Mouse (Mus musculus) adrenal gland, postnatal 4 days (tissue): ENCODE results near the gene Gabrb3. TPM values are rescaled to one million over a fixed set of nuclear protein-coding genes. Genes with fewer than 3 reads are reported as not detected.
"Not testable (repeated sequence)": the region's sequence is repeated elsewhere in the genome, so short reads cannot be mapped to it uniquely, and the experiment has no call there.

ENCODE experiments used
- DNase-seq, 2 experiments: peaks; one replicate each; pipeline ENCODE4 v3.0.0; 2021 to 2022; ENCODE audit warnings: low spot score in 2 of 2, mixed read lengths in 2 of 2
- microRNA-seq: library from miRNA; unstranded; fragments of <30 nt; microRNA quantifications from one replicate; pipeline ENCODE4 v1.2.0, GENCODE M21; 2021
- total RNA-seq, 2 experiments: library from RNA; stranded (reverse); gene quantifications; 2 replicates each; pipeline ENCODE4 v1.2.3; 2021

The Gabrb3 gene
- total RNA-seq, 2 experiments from 2014 or later = 11.4 to 14.8 TPM

DNA sequence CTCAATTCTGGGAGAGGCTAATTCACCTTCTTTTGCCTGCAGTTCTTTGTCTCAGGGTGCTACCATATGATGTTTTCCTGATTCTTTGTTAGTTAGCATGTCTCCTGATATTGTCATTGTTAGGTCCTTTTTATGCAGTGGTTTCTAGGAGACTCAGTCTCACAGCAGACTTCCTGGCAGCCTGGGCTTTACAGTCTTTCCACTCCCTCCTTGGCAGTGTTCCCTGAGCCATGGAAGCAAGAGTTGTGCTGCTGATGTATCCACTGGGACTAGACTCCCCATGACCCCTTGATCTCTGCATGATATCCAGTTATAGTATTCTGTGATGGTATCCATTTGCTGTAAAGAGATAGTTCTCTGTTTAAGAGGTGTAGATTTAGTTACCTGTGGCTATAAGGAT is 281.6 kb downstream of the Gabrb3 start:
- no peak for DNase-seq

DNA sequence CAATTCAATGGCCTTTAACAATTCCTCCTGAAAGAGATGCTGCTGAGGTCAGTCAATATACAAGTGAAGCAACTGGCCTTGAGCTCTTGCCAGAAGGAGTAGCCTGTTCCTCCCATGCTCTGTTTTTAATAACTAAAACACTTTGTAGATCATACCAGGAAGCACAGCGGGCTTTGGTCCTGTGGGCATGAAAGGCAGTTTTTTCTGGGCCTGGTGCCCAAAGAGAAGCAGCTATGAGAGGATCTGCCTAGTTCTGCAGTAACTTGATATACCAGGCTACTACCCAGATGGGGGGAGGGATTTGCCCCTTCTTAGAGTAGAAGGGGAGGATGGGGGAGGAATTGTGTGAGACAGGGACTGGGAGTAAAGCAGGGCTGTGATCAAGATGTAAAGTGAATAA is 284.1 kb downstream of the Gabrb3 start:
- no peak for DNase-seq

DNA sequence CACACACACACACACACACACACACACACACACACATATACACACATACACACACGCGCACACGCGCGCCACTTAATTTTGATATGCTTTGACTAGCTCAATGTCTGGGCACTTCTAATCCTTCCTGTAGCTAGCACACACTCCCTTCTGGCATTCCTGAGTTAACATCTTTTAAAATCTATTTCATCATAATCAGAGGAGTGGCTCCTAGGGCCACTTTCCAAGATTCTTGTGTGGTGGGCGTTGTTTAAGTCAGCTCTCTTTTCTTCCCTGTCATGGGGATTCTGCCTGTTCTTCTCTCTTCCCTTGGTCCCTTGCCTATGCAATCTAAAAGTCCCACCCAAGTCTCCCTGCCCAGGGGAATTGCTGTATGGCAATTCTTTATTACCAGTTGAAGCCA is 286.6 kb downstream of the Gabrb3 start:
- DNase-seq = no peak

DNA sequence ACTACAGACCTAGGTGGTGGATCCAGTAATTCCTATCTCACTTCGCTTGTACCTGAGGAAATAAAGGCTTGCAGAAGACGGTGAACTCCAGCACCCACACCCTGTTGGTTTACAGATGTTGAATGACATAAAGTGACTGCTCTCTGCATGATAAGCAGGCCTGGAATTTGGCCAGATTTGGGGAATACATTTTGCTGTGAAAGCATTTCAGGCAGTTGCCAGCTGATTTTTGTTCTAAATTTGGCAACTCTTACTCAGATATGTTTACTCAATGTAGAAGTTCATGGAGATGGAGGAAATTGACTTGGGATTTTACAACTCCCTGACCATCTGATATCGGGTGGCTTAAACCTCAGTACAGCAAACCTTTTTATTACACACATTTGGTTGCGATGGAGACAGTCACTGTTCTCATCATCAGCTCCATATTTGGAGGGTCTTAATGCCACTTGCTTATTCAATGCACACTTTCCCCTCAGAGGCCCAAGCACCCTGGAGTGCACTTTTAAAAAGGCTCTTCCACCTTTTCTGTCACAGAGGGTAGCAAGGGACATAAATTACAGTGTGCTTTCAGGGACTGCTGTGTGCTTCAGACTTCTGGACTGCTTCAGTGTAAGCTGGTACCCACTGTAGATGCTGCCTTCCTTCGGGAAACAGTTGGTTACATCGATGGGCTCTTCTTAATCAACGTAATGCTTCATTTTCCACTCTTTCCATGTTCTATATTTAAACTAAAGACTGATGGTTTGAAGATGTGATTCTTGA is 287.7 kb downstream of the Gabrb3 start:
- no peak for DNase-seq

DNA sequence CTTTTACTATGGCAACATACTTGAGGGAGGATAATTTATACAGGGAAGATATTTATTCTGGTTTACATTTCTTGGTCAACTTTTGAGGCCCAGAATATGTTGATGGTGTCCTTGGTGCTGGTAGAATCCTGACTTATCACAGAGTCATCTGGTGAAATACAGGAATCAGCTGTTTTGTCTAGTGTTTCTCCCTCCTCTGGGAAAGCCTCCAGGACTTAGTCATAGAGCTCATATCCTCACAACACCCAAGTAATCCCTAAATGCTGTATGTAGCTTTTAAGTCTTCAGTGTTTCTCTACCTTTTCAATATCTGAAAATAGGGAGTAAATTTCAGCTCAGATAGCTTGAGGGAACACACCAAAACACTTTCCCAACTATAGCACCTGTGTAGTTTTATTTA is 292.2 kb downstream of the Gabrb3 start:
- DNase-seq = no peak

DNA sequence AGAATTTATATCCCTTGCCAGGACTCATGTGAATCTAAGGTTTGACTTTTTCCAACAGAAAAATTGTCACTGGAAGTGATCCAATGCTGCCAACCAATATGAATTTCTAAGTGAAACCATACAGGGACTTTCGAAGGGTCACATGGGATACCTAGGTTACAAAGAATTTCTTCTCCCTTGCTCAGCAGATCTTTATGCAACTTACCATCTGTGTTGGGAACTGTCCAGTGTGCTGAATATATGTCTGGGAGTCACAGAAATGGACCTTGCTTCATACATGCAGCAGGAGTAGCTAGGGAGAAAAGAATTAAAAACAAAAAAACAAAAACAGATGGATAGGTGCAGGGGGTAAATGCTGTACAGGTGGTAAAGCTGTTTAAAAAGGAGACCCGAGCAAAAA is 327.3 kb downstream of the Gabrb3 start:
- DNase-seq = no peak

DNA sequence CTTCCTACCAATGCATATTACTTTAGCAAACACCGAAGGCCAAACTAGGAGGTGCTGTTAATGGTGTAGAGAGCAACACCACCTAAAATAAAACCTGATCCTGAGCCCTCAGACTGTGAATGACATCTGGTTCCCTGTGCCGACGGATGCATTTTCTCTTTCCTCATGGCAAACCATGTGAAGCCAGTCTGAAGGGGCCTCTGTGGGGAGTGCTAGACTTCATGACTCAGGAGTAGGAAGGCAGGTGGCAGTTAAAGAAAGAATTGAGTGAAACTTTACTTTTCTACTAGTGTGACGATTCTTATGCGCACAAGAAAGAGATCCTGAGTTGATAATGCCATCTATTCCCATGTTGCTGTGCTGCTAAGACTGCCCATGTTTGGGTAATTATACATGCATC is 341.0 kb downstream of the Gabrb3 start:
- DNase-seq = no peak

DNA sequence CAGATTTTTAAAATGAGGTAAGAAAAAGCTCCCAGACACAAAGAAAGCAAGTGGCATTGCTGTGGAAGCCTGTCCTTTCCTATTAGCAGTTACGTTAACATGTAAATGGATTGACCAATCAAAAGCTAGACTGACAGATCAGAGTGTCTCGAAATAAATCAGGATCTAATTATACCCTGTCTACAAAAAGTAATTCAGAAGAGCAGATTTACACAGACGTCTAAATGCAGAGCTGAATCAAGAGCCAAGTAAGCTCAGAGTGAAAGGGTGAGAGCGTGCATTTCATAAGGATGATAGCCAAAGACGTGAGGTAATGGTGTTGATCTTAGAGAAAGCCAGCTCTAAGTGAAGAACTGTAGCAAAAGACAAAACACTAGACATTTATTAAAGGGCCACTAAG is 359.3 kb downstream of the Gabrb3 start:
- DNase-seq = no peak

DNA sequence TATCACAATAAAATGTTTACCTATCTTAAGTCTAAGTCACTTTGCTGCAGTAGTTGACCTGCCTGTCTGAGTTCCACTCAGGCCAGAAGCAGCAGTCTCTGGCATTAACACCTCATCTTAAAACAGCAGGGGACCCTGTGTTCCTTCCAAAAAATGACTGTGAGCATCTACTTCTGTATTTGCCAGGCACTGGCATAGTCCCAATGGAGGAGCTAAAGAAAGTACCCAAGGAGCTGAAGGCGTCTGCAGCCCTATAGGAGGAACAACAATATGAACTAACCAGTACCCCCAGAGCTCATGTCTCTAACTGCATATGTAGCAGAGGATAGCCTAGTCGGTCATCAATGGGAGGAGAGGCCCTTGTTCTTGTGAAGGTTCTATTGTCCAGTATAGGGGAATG is 366.6 kb downstream of the Gabrb3 start:
- DNase-seq = not testable (repeated sequence)

DNA sequence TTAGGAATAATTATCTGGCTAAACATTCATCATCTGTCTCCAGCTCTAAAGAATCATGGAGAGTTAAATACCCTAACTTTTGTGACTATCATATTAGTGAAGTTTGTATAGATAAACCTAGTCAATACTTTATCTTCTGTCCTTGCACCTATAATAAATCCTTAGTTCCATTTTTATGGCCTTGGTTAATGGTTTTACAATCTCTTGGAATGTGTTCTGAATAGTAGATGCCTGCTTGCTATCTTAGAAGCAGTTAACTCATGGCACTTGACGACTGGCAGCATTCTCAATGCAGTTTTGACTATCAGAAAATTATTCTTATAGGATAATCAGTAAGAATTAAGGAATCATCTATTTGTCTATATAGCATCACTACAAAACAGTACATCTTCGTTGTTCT is 368.0 kb downstream of the Gabrb3 start:
- no peak for DNase-seq

DNA sequence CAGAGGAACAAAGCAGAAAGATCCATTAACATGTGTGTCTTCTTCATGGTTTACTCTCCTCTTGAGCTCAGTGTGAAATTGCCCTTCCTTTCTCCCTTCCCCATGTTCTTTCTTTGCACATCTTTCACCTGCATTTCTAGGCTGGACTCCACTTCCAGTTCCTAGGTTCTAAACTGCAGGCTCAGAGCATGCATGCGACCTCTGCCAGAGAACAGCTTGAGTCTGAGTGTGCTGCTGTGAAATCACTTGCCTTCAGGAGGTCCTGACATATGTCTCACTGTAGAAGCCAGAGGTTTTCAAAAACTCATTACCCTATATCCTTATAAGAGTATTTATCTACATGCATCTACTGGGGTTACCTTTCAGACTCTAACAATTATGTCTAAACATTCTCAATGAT is 383.8 kb downstream of the Gabrb3 start:
- no peak for DNase-seq

DNA sequence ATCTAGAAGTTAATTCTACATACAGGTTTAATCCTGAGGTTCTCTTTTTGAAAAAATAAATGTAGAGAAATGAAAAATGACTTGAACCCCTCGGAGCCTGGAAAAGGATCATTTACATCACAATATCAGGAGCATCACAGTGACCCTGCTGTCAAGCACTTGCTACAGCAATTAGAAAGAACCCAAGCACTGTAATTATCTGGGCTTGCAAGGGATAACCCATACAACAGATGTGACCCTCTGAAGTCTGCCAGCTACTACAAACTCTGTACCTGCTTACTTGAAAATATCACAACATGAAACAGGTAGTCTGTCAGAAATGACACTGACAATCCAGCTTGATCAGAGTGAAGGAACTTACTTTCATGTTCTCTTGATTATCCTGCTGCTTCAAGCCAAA is 394.2 kb downstream of the Gabrb3 start:
- no peak for DNase-seq

DNA sequence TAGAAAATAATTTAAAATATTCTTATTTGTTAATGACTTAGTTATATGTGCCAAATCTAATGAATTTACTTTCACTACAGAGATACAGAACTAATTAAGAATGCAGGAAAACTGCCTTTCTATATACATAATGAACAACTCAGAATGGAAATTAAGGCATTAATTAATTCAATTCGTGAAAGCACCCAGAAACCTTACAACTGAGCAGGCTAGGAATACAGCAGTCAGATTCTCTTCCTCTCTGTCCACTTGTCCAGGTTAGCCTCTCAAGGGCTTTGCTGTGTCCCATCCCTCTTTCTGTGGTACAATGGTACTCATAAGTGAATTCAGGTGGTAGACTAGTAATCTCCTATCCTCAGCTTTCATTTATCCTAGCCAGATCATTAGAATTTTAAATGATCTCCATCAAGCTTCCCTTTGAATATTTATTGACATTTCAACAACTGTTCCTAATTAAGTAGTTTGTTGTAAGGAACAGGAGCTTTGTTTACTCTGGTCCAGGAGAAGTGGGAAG is 422.9 kb downstream of the Gabrb3 start:
- no peak for DNase-seq

DNA sequence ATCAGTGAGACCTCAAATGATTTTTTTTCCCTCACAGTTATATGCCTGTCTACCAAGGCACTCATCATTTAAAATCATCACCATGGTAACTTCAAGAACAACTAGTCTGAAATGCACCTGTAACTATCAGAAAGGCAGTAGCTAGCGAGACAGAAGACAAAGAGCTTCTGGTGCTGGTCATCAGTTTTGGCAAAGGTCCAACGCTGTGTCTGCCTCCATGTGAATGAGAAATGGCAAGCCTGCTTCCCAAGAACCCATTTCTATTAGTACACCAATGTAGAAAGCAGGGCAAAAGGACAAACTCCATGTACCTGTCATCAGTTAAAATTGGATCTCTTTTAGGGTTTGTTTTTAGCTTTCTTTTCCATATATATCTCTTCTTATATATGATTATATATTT is 448.5 kb downstream of the Gabrb3 start:
- no peak for DNase-seq

Small RNA genes within 50 kb of the gene (microRNA-seq; reads per million reads assigned to microRNA genes)
- not detected for gene Mir6389

Other genes with a start within 250 kb of the Gabrb3 start
- 1 to 10 TPM; 2.6 to 3.5 TPM for gene Gabrg3, start 32.5 kb upstream of the Gabrb3 start, total RNA-seq
- under 1 TPM; 0.28 to 0.90 TPM for gene Gabra5, start 90.4 kb downstream of the Gabrb3 start, total RNA-seq